Mouse (Mus musculus) heart, embryonic 15.5 days (tissue): ENCODE measurements around the gene 2810408A11Rik. TPM values are rescaled to one million over a fixed set of nuclear protein-coding genes. Genes with fewer than 3 reads are reported as not detected.
"Not testable (repeated sequence)": the region's sequence is repeated elsewhere in the genome, so short reads cannot be mapped to it uniquely, and the experiment has no call there.

Experiments
- ATAC-seq: fragments of 200-750 bp; cut with Nextera tagmentation; replicated peaks from 2 replicates; pipeline ENCODE4 v1.8.0; 2017; ENCODE audit warnings: low read depth, moderate TSS enrichment; ENCODE audit not compliant: insufficient number of reproducible peaks, insufficient read depth, low FRiP score
- H3K27ac ChIP-seq: fragments of 300-500 bp; sonication (generic); 2 replicates; pipeline ENCODE4 v1.5.1; 2015; ENCODE audit warnings: mild to moderate bottlenecking, inconsistent platforms
- H3K27me3 ChIP-seq: fragments of 300-500 bp; sonication (generic); 2 replicates; pipeline ENCODE4 v1.6.1; 2015; ENCODE audit warnings: inconsistent platforms
- H3K36me3 ChIP-seq: fragments of 300-500 bp; sonication (generic); 2 replicates; pipeline ENCODE4 v1.6.1; 2015; ENCODE audit warnings: mild to moderate bottlenecking, inconsistent platforms
- H3K4me1 ChIP-seq: fragments of 300-500 bp; sonication (generic); replicated peaks from 2 replicates; pipeline ENCODE4 v1.6.1; 2015; ENCODE audit warnings: inconsistent platforms
- H3K4me2 ChIP-seq: fragments of 300-500 bp; sonication (generic); 2 replicates; pipeline ENCODE4 v1.6.1; 2015; ENCODE audit warnings: inconsistent platforms, mild to moderate bottlenecking, moderate library complexity
- H3K4me3 ChIP-seq: fragments of 300-500 bp; sonication (generic); 2 replicates; pipeline ENCODE4 v1.5.1; 2015; ENCODE audit warnings: mild to moderate bottlenecking, inconsistent platforms
- H3K9ac ChIP-seq: fragments of 300-500 bp; sonication (generic); 2 replicates; pipeline ENCODE4 v1.6.1; 2015; ENCODE audit warnings: mild to moderate bottlenecking, inconsistent platforms
- H3K9me3 ChIP-seq: fragments of 300-500 bp; sonication (generic); replicated peaks from 2 replicates; pipeline ENCODE4 v1.6.1; 2016; ENCODE audit warnings: inconsistent platforms
- WGBS: fragments of 180-500 bp; shearing (Covaris S2); methylation state at CpG from one replicate; pipeline ENCODE4 v1.1.7; 2015; ENCODE audit warnings: mixed read lengths; 5-methylcytosine and 5-hydroxymethylcytosine counted together
- polyA plus RNA-seq: library from polyadenylated mRNA; unstranded; fragments of >200 nt; fragmentation: Nextera tagmentation; extraction: Ambion mirVana; gene quantifications from 2 replicates; pipeline ENCODE4 v1.2.1, GENCODE M21; 2015

The 2810408A11Rik gene
- polyA plus RNA-seq, 1 experiment from 2014 or later, result 3.7 TPM

DNA sequence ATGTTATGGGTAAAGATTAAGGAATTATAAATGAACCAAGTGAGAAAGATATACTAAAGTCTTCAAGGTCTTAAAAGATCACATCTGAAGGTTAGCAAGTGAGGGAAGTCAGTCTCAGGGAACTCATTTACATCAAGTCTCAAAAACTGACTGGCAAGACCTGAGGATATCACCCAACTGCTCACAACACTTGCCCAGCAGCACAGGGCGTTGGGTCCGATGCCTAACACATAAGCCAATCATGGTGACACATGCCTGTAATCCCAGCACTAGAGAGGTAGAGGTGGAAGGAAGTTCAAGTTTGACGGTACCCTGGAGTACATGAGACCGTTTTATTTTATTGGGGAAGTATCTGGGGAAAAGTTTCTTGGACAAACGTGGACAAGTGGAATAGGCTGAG is 17.3 kb upstream of the 2810408A11Rik start:
- no peak overlapping the region for H3K4me3 ChIP-seq
- H3K27me3 ChIP-seq, result no peaks in the 10 kb centered on the region
- H3K27ac ChIP-seq, result no peak overlapping the region
- H3K4me2 ChIP-seq, result no peak overlapping the region
- H3K9ac ChIP-seq, result no peak overlapping the region
- H3K36me3 ChIP-seq, result peaks cover 44% of the 10 kb centered on the region
- WGBS, result 79% methylated on average over 5 of the region's 5 CpGs
- ATAC-seq, result no peak
- no peaks in the 10 kb centered on the region for H3K9me3 ChIP-seq
- peaks cover 54% of the 10 kb centered on the region for H3K4me1 ChIP-seq

DNA sequence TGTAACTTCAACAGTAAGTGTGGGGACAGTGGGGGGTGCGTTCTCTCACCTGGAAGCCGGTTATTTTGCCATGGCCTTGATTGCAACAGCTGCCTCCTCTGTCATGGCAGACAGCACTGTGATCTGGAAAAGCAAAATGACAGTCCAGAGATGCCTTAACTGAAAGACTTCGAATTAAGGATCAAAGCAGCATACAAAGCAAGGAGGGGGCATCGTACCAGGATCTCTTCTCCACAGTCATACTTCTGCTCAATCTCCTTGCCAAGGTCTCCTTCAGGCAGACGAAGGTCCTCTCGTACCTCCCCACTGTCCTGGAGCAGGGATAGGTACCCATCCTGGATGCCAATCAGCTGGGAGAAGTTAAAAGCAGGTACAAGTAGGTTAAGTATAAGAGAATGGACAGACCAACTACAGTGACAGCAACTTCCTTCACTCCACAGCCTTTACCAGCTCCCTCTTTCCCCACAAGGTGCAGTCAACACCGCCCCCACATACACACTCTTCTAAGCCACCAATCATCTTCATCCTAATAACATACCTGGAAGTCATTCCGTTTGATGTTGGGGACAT is 16.7 kb upstream of the 2810408A11Rik start:
- WGBS, result 84% methylated on average over 8 of the region's 8 CpGs
- H3K9ac ChIP-seq, result no peak overlapping the region
- H3K36me3 ChIP-seq, result peaks cover 49% of the 10 kb centered on the region
- no peaks in the 10 kb centered on the region for H3K27me3 ChIP-seq
- no peak for ATAC-seq
- no peak overlapping the region for H3K27ac ChIP-seq
- no peak overlapping the region for H3K4me2 ChIP-seq
- no peaks in the 10 kb centered on the region for H3K9me3 ChIP-seq
- peaks cover 49% of the 10 kb centered on the region for H3K4me1 ChIP-seq
- H3K4me3 ChIP-seq, result no peak overlapping the region

DNA sequence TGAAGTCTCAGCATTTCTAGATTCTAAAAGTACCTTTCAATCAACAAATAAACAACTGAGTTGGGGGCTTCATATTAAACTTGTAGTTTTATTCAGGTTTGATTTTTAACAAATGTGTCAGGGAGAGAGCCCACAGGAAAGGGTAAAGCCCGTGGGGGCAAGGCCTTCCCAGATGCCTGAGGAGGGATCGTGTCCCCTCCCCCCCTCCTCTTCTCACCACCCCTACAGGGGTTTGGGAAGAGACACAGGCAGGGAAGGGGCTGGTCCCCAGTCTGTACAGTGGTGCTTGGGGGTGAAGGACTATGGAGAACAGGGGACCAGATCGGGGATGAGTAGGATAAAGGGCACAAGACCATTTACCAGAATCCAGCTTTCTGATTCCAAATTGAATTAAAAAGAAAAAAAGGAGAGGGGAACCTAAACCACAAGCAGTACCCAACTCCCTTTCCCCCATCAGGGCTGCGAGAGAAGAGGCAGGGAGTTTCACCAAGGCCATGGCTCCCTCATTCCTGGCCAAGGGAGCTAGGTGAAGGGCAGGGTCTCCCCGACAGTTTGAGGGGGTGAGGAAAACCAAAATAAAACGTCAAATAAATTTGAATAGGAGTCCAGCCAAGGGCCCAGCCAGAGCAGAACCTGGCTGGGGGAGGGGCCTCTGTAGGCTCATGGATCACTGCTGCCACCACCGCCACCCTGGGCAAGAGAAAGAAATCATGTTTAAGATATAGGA is 16.0 kb upstream of the 2810408A11Rik start:
- H3K9ac ChIP-seq, ATAC-seq, H3K9me3 ChIP-seq, H3K4me3 ChIP-seq, H3K27me3 ChIP-seq, H3K27ac ChIP-seq, H3K4me2 ChIP-seq: not testable (repeated sequence)
- peaks cover 45% of the 10 kb centered on the region for H3K4me1 ChIP-seq
- 51% methylated on average over 7 of the region's 7 CpGs for WGBS
- peaks cover 56% of the 10 kb centered on the region for H3K36me3 ChIP-seq

DNA sequence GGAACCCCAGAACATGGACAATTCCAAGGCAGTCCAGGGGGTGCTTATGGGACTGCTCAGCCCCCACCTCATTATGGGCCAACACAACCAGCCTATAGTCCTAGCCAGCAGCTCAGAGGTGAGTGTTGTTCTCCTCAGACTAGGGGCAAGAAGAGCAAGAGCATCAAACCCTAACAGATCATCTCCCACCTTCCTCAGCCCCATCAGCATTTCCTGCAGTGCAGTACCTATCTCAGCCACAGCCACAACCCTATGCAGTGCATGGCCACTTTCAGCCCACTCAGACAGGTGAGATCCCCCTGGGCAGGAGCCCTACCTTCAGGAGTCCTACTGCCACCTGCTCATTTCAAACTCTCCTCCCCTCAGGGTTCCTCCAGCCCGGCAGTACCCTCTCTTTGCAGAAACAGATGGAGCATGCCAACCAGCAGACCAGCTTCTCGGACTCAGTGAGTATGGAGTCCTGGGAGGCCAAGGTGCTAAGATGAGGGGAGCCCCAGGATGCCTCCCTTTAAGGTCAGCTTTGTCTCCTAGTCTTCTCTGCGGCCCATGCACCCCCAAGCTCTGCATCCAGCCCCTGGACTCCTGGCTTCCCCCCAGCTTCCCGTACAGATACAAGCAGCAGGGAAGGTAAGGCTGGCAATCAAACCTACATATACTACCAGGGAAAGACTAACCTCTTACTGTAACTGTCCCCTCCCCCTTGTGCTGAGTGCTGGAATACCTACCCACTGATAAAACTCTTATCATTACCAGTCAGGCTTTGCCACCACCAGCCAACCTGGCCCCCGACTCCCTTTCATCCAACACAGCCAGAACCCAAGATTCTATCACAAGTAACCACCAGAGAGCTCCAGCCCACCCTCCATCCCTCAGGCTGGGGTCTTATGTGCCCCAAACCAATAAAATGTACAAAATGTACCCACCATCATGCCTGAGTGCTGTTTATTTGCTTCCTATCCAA is 15.2 kb upstream of the 2810408A11Rik start:
- 57% methylated on average over 5 of the region's 5 CpGs for WGBS
- H3K9me3 ChIP-seq, result no peaks in the 10 kb centered on the region
- H3K36me3 ChIP-seq, result peaks cover 65% of the 10 kb centered on the region
- no peak for ATAC-seq
- no peak overlapping the region for H3K27ac ChIP-seq
- no peak overlapping the region for H3K4me2 ChIP-seq
- H3K9ac ChIP-seq, result no peak overlapping the region
- H3K4me3 ChIP-seq, result 0 out of 2 replicates have a peak overlapping the region, but pooled peaks have one; percentile 83
- H3K27me3 ChIP-seq, result no peaks in the 10 kb centered on the region
- H3K4me1 ChIP-seq, result peaks cover 45% of the 10 kb centered on the region

DNA sequence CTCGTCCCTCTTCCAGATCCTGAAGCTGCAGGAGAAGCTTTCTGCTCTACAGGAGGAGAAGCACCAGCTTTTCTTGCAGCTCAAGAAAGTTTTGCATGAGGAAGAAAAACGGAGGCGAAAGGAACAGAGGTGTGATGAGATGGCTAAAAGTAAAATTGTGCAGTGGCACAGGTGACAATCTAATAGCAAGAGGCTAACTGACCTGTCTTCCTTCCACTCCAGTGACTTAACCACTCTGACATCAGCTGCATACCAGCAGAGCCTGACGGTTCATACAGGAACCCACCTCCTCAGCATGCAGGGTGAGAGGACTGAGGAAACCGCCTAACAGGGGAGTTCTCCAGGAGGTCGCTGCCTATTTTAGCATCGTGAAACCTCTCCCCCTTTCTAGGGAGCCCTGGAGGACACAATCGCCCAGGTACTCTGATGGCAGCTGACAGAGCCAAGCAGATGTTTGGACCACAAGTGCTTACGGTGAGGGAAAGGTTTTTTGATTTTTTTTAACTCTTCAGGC is 14.2 kb upstream of the 2810408A11Rik start:
- Histone ChIP-seq H3K4me1 (peaks cover 45% of the 10 kb centered on the region), H3K4me3 (peak overlapping the region; percentile 83), H3K9ac (peak overlapping the region; percentile 79; the same call in 1 of the 2 replicates), H3K9me3 (no peaks in the 10 kb centered on the region), H3K27me3 (no peaks in the 10 kb centered on the region), H3K36me3 (peaks cover 74% of the 10 kb centered on the region), H3K4me2 (peak overlapping the region; percentile 93), H3K27ac (no peak overlapping the region)
- 31% methylated on average over 9 of the region's 9 CpGs for WGBS
- no peak for ATAC-seq

DNA sequence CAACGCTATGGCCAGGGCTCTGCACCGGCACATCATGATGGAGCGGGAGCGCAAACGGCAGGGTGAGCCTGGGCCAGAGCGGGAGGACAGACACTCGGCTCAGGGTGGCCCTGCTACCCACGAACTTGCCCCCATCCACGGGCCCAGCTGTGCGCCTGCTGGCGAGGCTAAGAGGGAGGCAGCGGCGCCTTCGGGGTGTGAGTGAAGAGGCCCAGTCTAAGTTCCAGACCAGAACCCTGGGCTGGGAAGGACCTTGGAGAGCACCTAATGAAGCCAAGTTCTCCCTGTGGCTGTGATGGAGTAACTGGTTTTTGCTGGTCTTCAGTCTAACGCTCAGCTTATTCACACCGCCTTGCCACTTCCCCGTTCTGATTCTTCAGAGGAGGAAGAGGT is 13.6 kb upstream of the 2810408A11Rik start:
- peaks cover 42% of the 10 kb centered on the region for H3K4me1 ChIP-seq

DNA sequence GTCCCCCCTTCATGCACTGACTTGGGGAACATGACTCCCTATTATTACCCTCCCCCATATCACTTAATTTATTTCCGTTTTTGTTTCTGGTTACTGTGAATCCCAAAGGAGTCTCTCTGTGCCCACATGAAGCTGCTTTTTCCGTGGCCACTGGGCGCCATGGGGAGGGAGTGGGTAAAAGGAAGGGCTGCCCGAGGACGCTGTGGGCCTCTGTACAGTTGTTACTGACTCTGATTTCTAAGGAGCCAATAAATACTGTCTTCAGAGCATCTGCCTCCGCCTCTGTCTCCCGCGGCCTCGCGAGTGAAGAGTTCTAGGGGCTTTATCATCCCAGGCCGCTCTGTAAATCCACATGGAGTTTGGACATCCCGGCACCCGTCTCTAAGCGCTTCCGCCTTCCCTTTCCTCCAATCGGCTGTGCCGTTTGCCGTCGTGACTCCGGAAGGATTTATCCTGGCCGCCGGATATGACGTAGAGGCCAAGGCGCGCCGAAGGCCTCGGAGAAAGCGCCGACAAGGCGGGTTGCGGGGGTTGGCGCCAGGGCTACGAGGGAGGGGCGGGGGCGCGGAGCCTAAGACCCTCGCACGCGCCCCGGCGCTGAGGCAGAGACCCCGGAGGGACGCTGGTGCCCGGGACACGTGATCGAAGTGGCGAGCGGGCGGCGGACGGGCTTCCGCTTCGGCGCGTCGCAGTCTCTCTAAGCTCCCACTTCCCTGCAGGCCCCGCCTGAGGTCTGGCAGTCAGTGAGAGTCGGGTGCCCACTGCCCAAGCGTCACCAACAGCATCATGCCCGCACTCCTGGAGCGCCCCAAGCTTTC is 13.0 kb upstream of the 2810408A11Rik start, which contains the start of gene Gps2:
Gene Gps2, plus strand, starts transcription at position 335 of the 818 bp plus-strand sequence.
- peaks cover 83% of the 10 kb centered on the region for H3K36me3 ChIP-seq
- H3K4me3 ChIP-seq, result peak within 1 kb of the TSS; percentile 83
- WGBS, result 2% methylated on average over 61 of the region's 61 CpGs
- H3K4me1 ChIP-seq, result peaks cover 36% of the 10 kb centered on the region
- H3K9ac ChIP-seq, result peak within 1 kb of the TSS; percentile 79
- peak; percentile 86 for ATAC-seq
- peak within 1 kb of the TSS; percentile 91 for H3K27ac ChIP-seq
- no peaks in the 10 kb centered on the region for H3K27me3 ChIP-seq
- H3K4me2 ChIP-seq, result peak within 1 kb of the TSS; percentile 93
- H3K9me3 ChIP-seq, result no peaks in the 10 kb centered on the region

More for the DNA sequence above, 13.6 kb upstream of the 2810408A11Rik start:
- H3K4me2 ChIP-seq, result peak overlapping the region; percentile 93
- H3K36me3 ChIP-seq, result peaks cover 80% of the 10 kb centered on the region
- H3K9ac ChIP-seq, result peak overlapping the region; percentile 79
- peak overlapping the region; percentile 83 for H3K4me3 ChIP-seq
- H3K27ac ChIP-seq, result peak overlapping the region; percentile 91
- H3K27me3 ChIP-seq, result no peaks in the 10 kb centered on the region
- ATAC-seq, result no peak
- no peaks in the 10 kb centered on the region for H3K9me3 ChIP-seq
- WGBS, result 2% methylated on average over 17 of the region's 17 CpGs

DNA sequence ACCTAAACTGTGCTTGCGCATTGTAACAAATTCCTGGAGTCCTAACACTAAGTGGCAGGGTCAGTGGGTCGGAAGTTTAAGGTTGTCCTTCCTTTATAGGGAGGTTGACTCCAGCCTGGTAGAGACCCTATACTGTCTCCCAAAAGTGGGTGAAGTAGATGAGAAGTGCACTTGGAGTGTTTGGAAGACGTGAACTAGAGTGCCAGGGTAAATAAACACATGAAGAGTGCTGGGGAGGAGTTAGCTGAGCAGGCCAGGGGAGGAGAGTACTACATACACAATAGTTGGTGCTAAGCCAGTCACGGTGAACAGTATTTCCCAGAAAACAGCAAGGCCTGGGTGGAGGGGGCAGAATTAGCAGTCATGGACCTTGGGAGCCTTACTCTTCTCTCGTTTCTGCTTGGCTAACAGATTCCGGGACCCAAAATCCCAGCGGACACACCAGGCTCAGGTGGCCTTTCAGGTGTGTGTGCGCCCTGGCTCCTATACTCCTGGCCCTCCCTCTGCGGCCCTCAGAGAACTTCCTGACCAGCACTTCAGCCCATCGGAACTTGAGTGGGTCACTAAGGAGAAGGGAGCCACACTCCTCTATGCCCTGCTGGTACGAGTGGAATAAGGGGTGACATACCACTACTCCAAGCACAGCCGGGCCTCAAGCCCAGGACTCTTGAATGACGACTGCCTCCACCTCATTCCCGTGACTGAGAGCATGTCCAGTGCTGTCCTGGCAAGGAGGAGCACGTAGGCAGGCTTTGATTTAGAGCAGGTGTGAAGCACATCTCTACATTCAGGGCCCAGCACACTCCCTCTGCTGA is 12.1 kb upstream of the 2810408A11Rik start:
- Histone ChIP-seq H3K9me3 (no peaks in the 10 kb centered on the region), H3K4me2 (peak overlapping the region; percentile 93), H3K27me3 (no peaks in the 10 kb centered on the region), H3K4me3 (peak overlapping the region; percentile 83), H3K36me3 (peaks cover 83% of the 10 kb centered on the region), H3K27ac (0 out of 2 replicates have a peak overlapping the region, but pooled peaks have one; percentile 91), H3K9ac (peak overlapping the region; percentile 79), H3K4me1 (peaks cover 28% of the 10 kb centered on the region)
- no peak for ATAC-seq
- 72% methylated on average over 15 of the region's 15 CpGs for WGBS

DNA sequence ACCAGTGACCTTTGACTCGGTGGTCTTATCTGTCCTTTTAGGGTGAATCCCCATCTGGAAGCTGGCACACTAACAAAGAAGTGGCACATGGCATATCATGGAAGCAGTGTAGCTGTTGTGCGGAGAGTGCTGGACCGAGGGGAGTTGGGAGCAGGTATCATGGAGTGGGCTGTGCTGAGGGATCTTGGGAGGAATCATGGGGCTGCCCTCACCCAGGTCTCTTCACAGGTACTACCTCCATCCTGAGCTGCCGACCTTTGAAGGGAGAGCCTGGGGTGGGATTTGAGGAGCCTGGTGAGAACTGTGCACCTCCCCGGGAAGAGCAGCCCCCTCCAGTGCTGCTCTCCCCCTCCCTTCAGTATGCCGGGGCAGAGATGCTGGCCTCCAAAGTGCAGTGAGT is 10.9 kb upstream of the 2810408A11Rik start:
- Histone ChIP-seq H3K4me1 (peaks cover 28% of the 10 kb centered on the region), H3K9me3 (no peaks in the 10 kb centered on the region), H3K4me3 (no peak overlapping the region), H3K27ac (no peak overlapping the region), H3K27me3 (no peaks in the 10 kb centered on the region), H3K36me3 (peaks cover 83% of the 10 kb centered on the region), H3K4me2 (no peak overlapping the region), H3K9ac (no peak overlapping the region)
- WGBS, result 81% methylated on average over 6 of the region's 6 CpGs
- no peak for ATAC-seq
